Mouse (Mus musculus): Measurements from ENCODE around the gene Usp35. TPM values are rescaled to one million over a fixed set of nuclear protein-coding genes. Genes with fewer than 3 reads are reported as not detected.

Gene Usp35
- polyA plus RNA-seq, 1 experiment from 2014 or later, result 10.0 TPM

- DNase-seq (ENCODE audit: low read depth, low spot score) (no peak), ATAC-seq (no peak)
- POLR2A ChIA-PET, result no interaction called here
- TF ChIP-seq CTCF (IDR thresholded peaks at IDR 0.05), result no peak
- in situ Hi-C loops (cut with MboI; ENCODE audit: low pct_unique_long_range_greater_than_20kb), result no loop called here
- no peaks in the 10 kb centered on the region for H3K27me3 ChIP-seq
- CTCF ChIA-PET, result no interaction called here
These were observed 834 bp upstream of the Usp35 start for GRCm38 (mm10) chr7:97332667-97333041.

GRCm38 (mm10) chr7:97330931-97331645 is 732 bp downstream of the Usp35 start:
- ATAC-seq, result no peak
- ChIA-PET POLR2A (no interaction called here), CTCF (no interaction called here)
- in situ Hi-C loops (cut with MboI; ENCODE audit: low pct_unique_long_range_greater_than_20kb), result no loop called here
- DNase-seq (ENCODE audit: low read depth, low spot score), result no peak
- H3K27me3 ChIP-seq, result no peaks in the 10 kb centered on the region
- TF ChIP-seq CTCF (IDR thresholded peaks at IDR 0.05), result no peak

GRCm38 (mm10) chr7:97329676-97330075 is 2.1 kb downstream of the Usp35 start:
- no peak for TF ChIP-seq CTCF (IDR thresholded peaks at IDR 0.05)
- in situ Hi-C loops (cut with MboI; ENCODE audit: low pct_unique_long_range_greater_than_20kb), result no loop called here
- ATAC-seq (no peak), DNase-seq (ENCODE audit: low read depth, low spot score) (no peak)
- POLR2A ChIA-PET, result no interaction called here
- CTCF ChIA-PET, result interaction anchor here (1.6 kb wide), 1 partner anchor 13 kb away, joined by 3 read pairs; no protein-coding TSS in a partner anchor
- H3K27me3 ChIP-seq, result no peaks in the 10 kb centered on the region

- no peak for TF ChIP-seq CTCF (IDR thresholded peaks at IDR 0.05)
- no peak for DNase-seq (ENCODE audit: low read depth, low spot score)
- no peaks in the 10 kb centered on the region for H3K27me3 ChIP-seq
- CTCF ChIA-PET, result interaction anchor here (1.6 kb wide), 1 partner anchor 14 kb away, joined by 3 read pairs; no protein-coding TSS in a partner anchor
- POLR2A ChIA-PET, result no interaction called here
- in situ Hi-C loops (cut with MboI; ENCODE audit: low pct_unique_long_range_greater_than_20kb), result no loop called here
- no peak for ATAC-seq
These were observed 2.8 kb downstream of the Usp35 start for GRCm38 (mm10) chr7:97328891-97329588.

- ATAC-seq, result no peak
These were observed 4.4 kb downstream of the Usp35 start for GRCm38 (mm10) chr7:97327376-97327775.

GRCm38 (mm10) chr7:97325156-97325985 is 6.4 kb downstream of the Usp35 start:
- TF ChIP-seq CTCF (IDR thresholded peaks at IDR 0.05), result no peak
- no peak for DNase-seq (ENCODE audit: low read depth, low spot score)
- ATAC-seq, result no peak
- no peaks in the 10 kb centered on the region for H3K27me3 ChIP-seq
- CTCF ChIA-PET, result no interaction called here
- in situ Hi-C loops (cut with MboI; ENCODE audit: low pct_unique_long_range_greater_than_20kb), result no loop called here
- POLR2A ChIA-PET, result no interaction called here

More at GRCm38 (mm10) chr7:97327376-97327775, 4.4 kb downstream of the Usp35 start:
- POLR2A ChIA-PET, result interaction anchor here (0.9 to 1.6 kb wide), 2 partner anchors 9 to 14 kb away, joined by 3 to 5 read pairs; no protein-coding TSS in a partner anchor
- CTCF ChIA-PET, result no interaction called here
- in situ Hi-C loops (cut with MboI; ENCODE audit: low pct_unique_long_range_greater_than_20kb), result no loop called here
- no peak for TF ChIP-seq CTCF (IDR thresholded peaks at IDR 0.05)
- no peaks in the 10 kb centered on the region for H3K27me3 ChIP-seq
- DNase-seq (ENCODE audit: low read depth, low spot score), result no peak

- no peak for TF ChIP-seq CTCF (IDR thresholded peaks at IDR 0.05)
- CTCF ChIA-PET, result no interaction called here
- ATAC-seq, result no peak
- no peak for DNase-seq (ENCODE audit: low read depth, low spot score)
- in situ Hi-C loops (cut with MboI; ENCODE audit: low pct_unique_long_range_greater_than_20kb), result no loop called here
- POLR2A ChIA-PET, result no interaction called here
- no peaks in the 10 kb centered on the region for H3K27me3 ChIP-seq
These were observed 7.5 kb downstream of the Usp35 start for GRCm38 (mm10) chr7:97324342-97324741.

- no peak for TF ChIP-seq CTCF (IDR thresholded peaks at IDR 0.05)
- POLR2A ChIA-PET, result interaction anchor here (1.3 to 1.8 kb wide), 2 partner anchors 10 to 11 kb away, joined by 4 to 5 read pairs; no protein-coding TSS in a partner anchor
- in situ Hi-C loops (cut with MboI; ENCODE audit: low pct_unique_long_range_greater_than_20kb), result no loop called here
- DNase-seq (ENCODE audit: low read depth, low spot score) (no peak), ATAC-seq (no peak)
- CTCF ChIA-PET, result no interaction called here
- H3K27me3 ChIP-seq, result no peaks in the 10 kb centered on the region
These were observed 14.1 kb downstream of the Usp35 start for GRCm38 (mm10) chr7:97317706-97318105.

GRCm38 (mm10) chr7:97315656-97316055 is 16.2 kb downstream of the Usp35 start:
- no peaks in the 10 kb centered on the region for H3K27me3 ChIP-seq
- ATAC-seq (no peak), DNase-seq (ENCODE audit: low read depth, low spot score) (no peak)
- in situ Hi-C loops (cut with MboI; ENCODE audit: low pct_unique_long_range_greater_than_20kb), result no loop called here
- no peak for TF ChIP-seq CTCF (IDR thresholded peaks at IDR 0.05)
- ChIA-PET CTCF (no interaction called here), POLR2A (no interaction called here)

- TF ChIP-seq CTCF (IDR thresholded peaks at IDR 0.05), result no peak
- H3K27me3 ChIP-seq, result no peaks in the 10 kb centered on the region
- ATAC-seq (no peak), DNase-seq (ENCODE audit: low read depth, low spot score) (no peak)
- in situ Hi-C loops (cut with MboI; ENCODE audit: low pct_unique_long_range_greater_than_20kb), result no loop called here
- ChIA-PET POLR2A (no interaction called here), CTCF (interaction anchor here (1.2 to 1.6 kb wide), 2 partner anchors 12 to 17 kb away, joined by 4 to 6 read pairs; no protein-coding TSS in a partner anchor)
These were observed 17.2 kb downstream of the Usp35 start for GRCm38 (mm10) chr7:97314646-97315045.
